Mouse (Mus musculus): ENCODE measurements around the gene Nceh1.

- TF ChIP-seq GATA1 (IDR thresholded peaks at IDR 0.05; ENCODE audit: borderline replicate concordance, low read length) (no peak), CTCF (IDR thresholded peaks at IDR 0.05; ENCODE audit: low read depth, low read length) (no peak), TAL1 (conservative IDR thresholded peaks at IDR 0.05; ENCODE audit: low read depth, low read length) (no peak), POLR2AphosphoS5 (IDR thresholded peaks at IDR 0.05; ENCODE audit: insufficient replicate concordance, low read depth, low read length) (no peak), GATA2 (IDR thresholded peaks at IDR 0.05; ENCODE audit: borderline replicate concordance, low read depth, low read length) (no peak)
Observed at GRCm38 (mm10) chr3:27196529-27196928, 13.8 kb downstream of the Nceh1 start.

Data from G1E (cell line).